In genomic region chr10:22699487-22700335, GRCm38 (mm10) we compare ENCODE assay signal across 14 mouse cellular contexts. TPM values are rescaled to one million over a fixed set of nuclear protein-coding genes. Genes with fewer than 3 reads are reported as not detected.
DNase-seq lines count a peak whose midpoint lies in the region; ATAC-seq lines count a peak whose summit lies in the region.
"Had no signal": no experiment of that assay in that cellular context is flagged by ENCODE, and none has a peak within 500 bp of the region (broad histone marks: within the 10 kb centered on the region; RNA-seq: fewer than 3 reads in every experiment).

No protein-coding gene starts in this region.

- no peak overlapping the region for H3K4me3 ChIP-seq in hindbrain, embryonic 14.5 days (replicated peaks; ENCODE audit: low read length)
- no peak overlapping the region for H3K4me3 ChIP-seq in hindbrain, embryonic 12.5 days
- H3K4me3 ChIP-seq in midbrain, embryonic 13.5 days (replicated peaks) = no peak overlapping the region
- H3K4me3 ChIP-seq: embryonic facial prominence, embryonic 12.5 days; liver, embryonic 13.5 days; neural tube, embryonic 13.5 days had no signal

- no peak overlapping the region for H3K9ac ChIP-seq in hindbrain, embryonic 14.5 days
- H3K9ac ChIP-seq in hindbrain, embryonic 12.5 days = no peak overlapping the region
- no peak overlapping the region for H3K9ac ChIP-seq in midbrain, embryonic 13.5 days (replicated peaks)
- H3K9ac ChIP-seq: embryonic facial prominence, embryonic 12.5 days; liver, embryonic 13.5 days; neural tube, embryonic 13.5 days had no signal

- peaks cover 32% of the 10 kb centered on the region for H3K36me3 ChIP-seq in hindbrain, embryonic 14.5 days (replicated peaks; ENCODE audit: control insufficient read depth, insufficient read depth)
- H3K36me3 ChIP-seq in hindbrain, embryonic 12.5 days = peaks cover 19% of the 10 kb centered on the region
- H3K36me3 ChIP-seq in midbrain, embryonic 13.5 days = peaks cover 37% of the 10 kb centered on the region

- H3K9me3 ChIP-seq in hindbrain, embryonic 14.5 days (ENCODE audit: control insufficient read depth, low read length) = no peaks in the 10 kb centered on the region
- no peaks in the 10 kb centered on the region for H3K9me3 ChIP-seq in hindbrain, embryonic 12.5 days (replicated peaks)
- H3K9me3 ChIP-seq in midbrain, embryonic 13.5 days = no peaks in the 10 kb centered on the region
- H3K9me3 ChIP-seq: embryonic facial prominence, embryonic 12.5 days; G1E; liver, embryonic 13.5 days; neural tube, embryonic 13.5 days had no signal

- WGBS in hindbrain, embryonic 14.5 days = 79% methylated on average over 19 of the region's 19 CpGs
- WGBS in hindbrain, embryonic 12.5 days = 84% methylated on average over 19 of the region's 19 CpGs
- WGBS in midbrain, embryonic 13.5 days = 86% methylated on average over 19 of the region's 19 CpGs

- no peaks in the 10 kb centered on the region for H3K27me3 ChIP-seq in hindbrain, embryonic 14.5 days (ENCODE audit: control insufficient read depth, insufficient read depth, low read length)
- H3K27me3 ChIP-seq in hindbrain, embryonic 12.5 days = no peaks in the 10 kb centered on the region
- no peaks in the 10 kb centered on the region for H3K27me3 ChIP-seq in midbrain, embryonic 13.5 days
- H3K27me3 ChIP-seq: embryonic facial prominence, embryonic 12.5 days; liver, embryonic 13.5 days; neural tube, embryonic 13.5 days had no signal

- peak; percentile 30 to 50 for DNase-seq in cerebellum, adult 18-20 months
- no peak for DNase-seq in cerebellum, adult 11 months
- no peak for DNase-seq in hindbrain, embryonic 14.5 days (ENCODE audit: low spot score)
- peak; percentile 48 for DNase-seq in ZHBTc4 (ENCODE audit: low read depth, low spot score)
- DNase-seq in kidney, adult 11 months = no peak
- DNase-seq: kidney, postnatal 14 days; liver, embryonic 13.5 days; thymus, postnatal 25 days had no signal

- ATAC-seq in hindbrain, embryonic 14.5 days (ENCODE audit: low FRiP score) = 0 out of 2 replicates have a peak, but pooled peaks have one; percentile 15
- ATAC-seq in hindbrain, embryonic 12.5 days (ENCODE audit: low FRiP score) = no peak
- 0 out of 2 replicates have a peak, but pooled peaks have one; percentile 35 for ATAC-seq in midbrain, embryonic 13.5 days
- no peak for ATAC-seq in inflammation-experienced regulatory T-cells, adult 6 months

- no peaks in the 10 kb centered on the region for H3K4me1 ChIP-seq in hindbrain, embryonic 14.5 days (replicated peaks; ENCODE audit: control insufficient read depth, insufficient read depth, low read length)
- peaks cover 13% of the 10 kb centered on the region; the same call in 1 of the 2 replicates for H3K4me1 ChIP-seq in hindbrain, embryonic 12.5 days
- peaks cover 6% of the 10 kb centered on the region; the same call in 1 of the 2 replicates for H3K4me1 ChIP-seq in midbrain, embryonic 13.5 days (replicated peaks)
- H3K4me1 ChIP-seq: embryonic facial prominence, embryonic 12.5 days; liver, embryonic 13.5 days; neural tube, embryonic 13.5 days had no signal

- no peak overlapping the region for H3K4me2 ChIP-seq in hindbrain, embryonic 14.5 days (replicated peaks)
- no peak overlapping the region for H3K4me2 ChIP-seq in hindbrain, embryonic 12.5 days (replicated peaks)
- H3K4me2 ChIP-seq in midbrain, embryonic 13.5 days (replicated peaks) = no peak overlapping the region
- H3K4me2 ChIP-seq: embryonic facial prominence, embryonic 12.5 days; liver, embryonic 13.5 days; neural tube, embryonic 13.5 days had no signal

- no peak overlapping the region for H3K27ac ChIP-seq in hindbrain, embryonic 14.5 days
- H3K27ac ChIP-seq in hindbrain, embryonic 12.5 days = no peak overlapping the region
- no peak overlapping the region for H3K27ac ChIP-seq in midbrain, embryonic 13.5 days
- H3K27ac ChIP-seq: embryonic facial prominence, embryonic 12.5 days; liver, embryonic 13.5 days; neural tube, embryonic 13.5 days had no signal

RNA-seq across cellular contexts. Expression of gene Tbpl1, which starts 32.0 kb away (rescaled TPM):
- polyA plus RNA-seq in hindbrain, embryonic 14.5 days (2014; fragmentation: Nextera tagmentation; extraction: Ambion mirVana) = 88.7 and 90.5 TPM in 2 replicates
- 113 TPM in 2 replicates for polyA plus RNA-seq in hindbrain, embryonic 12.5 days (2016; fragmentation: Nextera tagmentation; extraction: Ambion mirVana)
- 124 and 127 TPM in 2 replicates for polyA plus RNA-seq in midbrain, embryonic 13.5 days (2015; fragmentation: Nextera tagmentation; extraction: Ambion mirVana)
- 10 to 100 TPM; 65.0 to 90.8 (median 75.4) TPM for polyA plus RNA-seq in inflammation-experienced regulatory T-cells, adult 6 months (2017; shearing (Covaris generic))

RNA-seq across cellular contexts. Expression of gene Slc2a12, which starts 54.9 kb away (rescaled TPM):
- 7.0 and 8.0 TPM in 2 replicates for polyA plus RNA-seq in hindbrain, embryonic 14.5 days (2014; fragmentation: Nextera tagmentation; extraction: Ambion mirVana)
- 3.7 and 4.1 TPM in 2 replicates for polyA plus RNA-seq in hindbrain, embryonic 12.5 days (2016; fragmentation: Nextera tagmentation; extraction: Ambion mirVana)
- polyA plus RNA-seq in midbrain, embryonic 13.5 days (2015; fragmentation: Nextera tagmentation; extraction: Ambion mirVana) = 3.5 and 4.2 TPM in 2 replicates
- polyA plus RNA-seq in inflammation-experienced regulatory T-cells, adult 6 months (2017; shearing (Covaris generic)) = under 1 TPM in 1 of 3 experiments, not detected in 2; 0.09 TPM
- polyA plus RNA-seq: G1E had no signal

Comparison
In these comparisons a context has a peak if more than half of its experiments do, and no peak if none do; other contexts are left out.
1. DNase-seq: peak in cerebellum, adult 18-20 months (2 of 2) and ZHBTc4 (single experiment); none in cerebellum, adult 11 months (single experiment), hindbrain, embryonic 14.5 days (single experiment) and kidney, adult 11 months (single experiment).
2. ATAC-seq: peak in hindbrain, embryonic 14.5 days (single experiment) and midbrain, embryonic 13.5 days (single experiment); none in hindbrain, embryonic 12.5 days (single experiment) and inflammation-experienced regulatory T-cells, adult 6 months (single experiment).